Mouse (Mus musculus): ENCODE results near the gene Gm11444. TPM values are rescaled to one million over a fixed set of nuclear protein-coding genes. Genes with fewer than 3 reads are reported as not detected.

Gm11444 gene
- not detected for polyA plus RNA-seq (2015; fragmentation: Illumina TruSeq; extraction: RNeasy Lipid Tissue Mini Kit (QIAGEN cat#74804); ENCODE audit: insufficient read depth, low replicate concordance)

DNA sequence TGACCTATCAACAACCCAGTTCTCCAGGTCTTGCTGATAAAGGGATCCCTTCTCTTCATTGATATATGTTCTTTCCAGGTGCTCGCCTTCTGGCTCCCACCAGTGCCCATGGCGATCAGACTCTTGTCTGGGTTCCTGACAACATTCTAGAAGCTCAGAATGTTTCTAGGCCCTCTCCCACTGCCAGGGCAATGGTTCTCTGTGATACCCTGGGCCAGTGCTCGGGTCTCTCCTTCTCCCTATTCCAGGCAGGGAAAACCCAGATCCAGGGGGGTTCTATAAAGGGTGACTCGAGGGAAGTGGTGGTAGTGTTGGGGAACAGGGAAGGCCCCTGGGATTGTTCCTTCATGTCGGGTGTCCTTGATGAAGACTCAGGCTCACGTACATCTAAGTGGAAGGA is at the start of gene Gm11444:
Gene Gm11444 (minus strand): TSS at position 101 of the 400 bp plus-strand sequence.

DNA sequence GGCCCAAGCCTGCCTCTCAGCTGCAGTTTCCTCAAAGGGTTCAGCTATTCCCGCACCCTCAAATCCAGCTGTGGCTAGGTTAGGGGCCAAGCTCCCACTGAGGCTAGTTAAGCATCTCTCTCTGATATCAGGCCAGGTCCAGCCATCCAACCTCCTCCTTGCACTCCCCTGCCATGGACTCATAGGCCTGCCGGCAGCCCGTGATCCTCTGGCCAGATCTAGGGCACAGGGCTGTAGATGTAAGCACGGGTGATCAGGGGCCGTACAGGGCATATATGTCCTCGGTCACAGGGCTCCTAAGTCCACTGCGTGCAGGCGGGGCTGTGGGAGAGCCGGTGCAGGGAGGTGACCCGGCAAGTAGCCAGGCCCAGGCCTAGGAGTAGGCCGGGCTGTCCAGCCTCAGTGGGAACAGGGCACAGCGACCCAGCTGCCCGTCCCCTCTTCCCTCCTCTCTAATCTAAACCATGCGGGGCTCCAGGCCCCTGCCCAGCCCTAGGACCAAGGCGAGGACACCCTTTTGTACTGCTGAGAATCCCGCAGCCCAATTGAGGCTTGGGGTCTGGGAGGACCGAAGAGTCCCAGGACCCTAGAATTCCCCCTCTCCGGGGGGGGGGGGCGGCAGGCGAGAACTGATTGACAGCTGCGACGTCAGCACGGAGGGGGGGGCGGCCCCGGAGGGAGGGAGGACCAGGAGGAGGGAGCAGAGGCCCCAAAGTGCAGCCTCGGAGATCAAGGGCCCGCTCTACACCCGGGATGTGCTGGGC is 35.7 kb upstream of the Gm11444 start, which contains the start of gene Tbx4:
Gene Tbx4 (plus strand): TSS at position 758 of the 764 bp plus-strand sequence.

DNA sequence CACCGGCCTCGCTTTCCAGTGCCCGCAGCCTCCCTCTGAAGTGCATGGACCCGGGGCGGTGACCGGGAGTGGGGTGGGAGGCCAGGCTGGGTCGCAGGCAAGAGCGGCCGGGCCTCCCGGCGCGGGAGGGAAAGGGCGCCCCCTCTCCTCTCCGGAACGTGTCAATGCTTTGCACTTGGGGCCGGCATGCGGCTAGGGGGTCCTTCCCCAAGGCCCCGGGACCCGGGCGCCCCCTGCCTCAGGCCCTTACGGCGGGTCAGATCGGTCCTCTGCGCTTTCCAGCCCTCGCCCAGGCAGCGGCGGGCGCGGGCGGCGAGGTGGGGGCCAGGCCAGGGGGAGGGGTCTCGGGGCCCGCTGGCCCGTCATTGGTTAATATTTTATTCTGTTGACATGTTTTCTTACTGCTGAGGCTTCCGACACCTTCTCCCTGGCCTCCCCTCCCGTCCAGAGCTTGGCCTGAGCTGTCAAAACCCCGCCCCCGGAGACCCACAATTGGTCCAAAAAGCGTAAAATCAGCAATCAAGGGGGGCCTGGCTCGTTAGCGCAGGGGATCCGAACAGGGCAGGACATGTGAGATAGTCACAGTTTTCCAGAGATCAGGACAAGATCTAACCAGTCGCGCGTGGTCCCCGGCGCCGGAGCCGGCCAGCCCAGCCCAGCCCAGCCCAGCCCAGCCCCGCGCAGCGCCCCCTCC is 17.8 kb downstream of the Gm11444 start, which contains the start of gene Tbx2:
Gene Tbx2 (plus strand): TSS at position 321 of the 694 bp plus-strand sequence.

Other genes starting within 250 kb of the Gm11444 start
- gene Tbx2, start 17.8 kb downstream of the Gm11444 start, polyA plus RNA-seq (2015; fragmentation: Illumina TruSeq; extraction: RNeasy Lipid Tissue Mini Kit (QIAGEN cat#74804); ENCODE audit: insufficient read depth, low replicate concordance), result 0.81 TPM
- gene Tbx4, start 36.1 kb upstream of the Gm11444 start, polyA plus RNA-seq (2015; fragmentation: Illumina TruSeq; extraction: RNeasy Lipid Tissue Mini Kit (QIAGEN cat#74804); ENCODE audit: insufficient read depth, low replicate concordance), result not detected